Mouse (Mus musculus) forebrain, postnatal 0 days (tissue): Measurements from ENCODE around the gene Cobll1. TPM values are rescaled to one million over a fixed set of nuclear protein-coding genes. Genes with fewer than 3 reads are reported as not detected.

Source experiments
- ATAC-seq: fragments of 200-750 bp; cut with Nextera tagmentation; 2 replicates; pipeline ENCODE4 v1.8.0; 2017; ENCODE audit warnings: mild to moderate bottlenecking, moderate library complexity
- DNase-seq: peaks from one replicate; pipeline ENCODE4 v3.0.0-alpha.2; 2015
- H3K27ac ChIP-seq: fragments of 300-500 bp; sonication (generic); 2 replicates; pipeline ENCODE4 v1.5.1; 2014; ENCODE audit warnings: low read depth, mild to moderate bottlenecking, antibody characterized with exemption, low read length, moderate library complexity, mixed read lengths
- H3K27me3 ChIP-seq: fragments of 300-500 bp; sonication (generic); 2 replicates; pipeline ENCODE4 v1.6.1; 2014; ENCODE audit warnings: mild to moderate bottlenecking, low read length, mixed read lengths; ENCODE audit not compliant: insufficient read depth
- H3K36me3 ChIP-seq: fragments of 300-500 bp; sonication (generic); 2 replicates; pipeline ENCODE4 v1.6.1; 2014; ENCODE audit warnings: mild to moderate bottlenecking, moderate library complexity; ENCODE audit not compliant: insufficient read depth
- H3K4me1 ChIP-seq: fragments of 300-500 bp; sonication (generic); 2 replicates; pipeline ENCODE4 v1.6.1; 2014; ENCODE audit warnings: antibody characterized with exemption; ENCODE audit not compliant: insufficient read depth
- H3K4me2 ChIP-seq: fragments of 300-500 bp; sonication (generic); 2 replicates; pipeline ENCODE4 v1.6.1; 2014; ENCODE audit warnings: low read depth, mild to moderate bottlenecking, moderate library complexity
- H3K4me3 ChIP-seq: fragments of 300-500 bp; sonication (generic); 2 replicates; pipeline ENCODE4 v1.5.1; 2014; ENCODE audit warnings: low read depth, low read length, mixed read lengths
- H3K9ac ChIP-seq: fragments of 300-500 bp; sonication (generic); 2 replicates; pipeline ENCODE4 v1.6.1; 2014; ENCODE audit warnings: mild to moderate bottlenecking
- H3K9me3 ChIP-seq: fragments of 300-500 bp; sonication (generic); 2 replicates; pipeline ENCODE4 v1.6.1; 2016; ENCODE audit warnings: low read length
- CTCF ChIP-seq: sonication (generic); IDR thresholded peaks from 2 replicates; pipeline ENCODE4 v1.5.1; 2016; ENCODE audit warnings: antibody characterized with exemption, control low read depth, low read depth
- whole genome bisulfite sequencing: fragments of 180-500 bp; shearing (Covaris S2); extraction: QIAGEN DNeasy Blood & Tissue Kit; methylation state at CpG from one replicate; pipeline ENCODE4 v1.1.7; 2014; 5-methylcytosine and 5-hydroxymethylcytosine counted together
- polyA plus RNA-seq: library from polyadenylated mRNA; unstranded; fragments of >200 nt; fragmentation: Nextera tagmentation; extraction: Ambion mirVana; gene quantifications from 2 replicates; pipeline ENCODE4 v1.2.1, GENCODE M21; 2015
- total RNA-seq: library from RNA; depleted of rRNA; stranded (reverse); fragments of >200 nt; gene quantifications from 2 replicates; pipeline ENCODE4 v1.2.3, GENCODE M21; 2014; rRNA removed

The Cobll1 gene
- total RNA-seq: 2.3 and 3.6 TPM in 2 replicates
- polyA plus RNA-seq: 1.5 and 3.2 TPM in 2 replicates

DNA sequence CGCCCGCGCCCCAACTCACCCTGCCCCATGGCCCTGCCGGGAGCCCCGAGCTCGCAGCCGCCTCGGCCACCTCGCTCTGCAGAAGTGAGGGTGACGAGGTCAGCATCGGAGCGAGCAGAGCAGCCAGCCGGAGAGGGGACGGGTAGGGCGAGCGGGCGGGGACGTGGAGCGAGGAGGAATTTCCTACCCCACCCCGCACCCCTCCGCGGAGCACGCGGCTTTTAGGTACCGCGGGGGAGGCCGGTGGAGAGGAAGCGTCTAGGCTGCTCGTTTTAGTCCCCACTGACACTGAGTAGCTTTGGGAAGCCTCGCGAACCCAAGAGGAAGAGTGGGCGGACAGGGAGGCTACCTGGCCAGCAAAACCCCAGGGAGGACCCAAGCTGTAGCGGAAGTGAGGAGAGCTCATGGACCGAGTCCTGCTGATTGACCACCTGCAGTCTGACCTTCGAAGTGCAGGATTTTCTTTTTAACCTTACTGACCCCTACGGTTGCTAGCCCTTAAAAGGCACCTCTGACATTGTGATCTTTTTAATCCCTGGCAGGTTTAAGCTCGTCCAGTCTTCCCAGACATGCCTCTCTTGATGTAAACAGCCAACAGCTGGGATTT, at the start of gene Cobll1:
Cobll1 (minus strand) TSS at position 440 of the 607 bp plus-strand sequence.
- H3K4me1 ChIP-seq: no peaks in the 10 kb centered on the region
- H3K27me3 ChIP-seq: no peaks in the 10 kb centered on the region
- peak within 1 kb of the TSS; percentile 98 for H3K4me2 ChIP-seq
- H3K36me3 ChIP-seq: no peaks in the 10 kb centered on the region
- no peak for DNase-seq
- peak within 1 kb of the TSS; percentile 54; the same call in 1 of the 2 replicates for H3K27ac ChIP-seq
- WGBS: 1% methylated on average over 37 of the region's 37 CpGs
- ATAC-seq: peak; percentile 75
- no peak for TF ChIP-seq CTCF
- no peaks in the 10 kb centered on the region for H3K9me3 ChIP-seq
- peak within 1 kb of the TSS; percentile 67 for H3K4me3 ChIP-seq
- H3K9ac ChIP-seq: peak within 1 kb of the TSS; percentile 57

DNA sequence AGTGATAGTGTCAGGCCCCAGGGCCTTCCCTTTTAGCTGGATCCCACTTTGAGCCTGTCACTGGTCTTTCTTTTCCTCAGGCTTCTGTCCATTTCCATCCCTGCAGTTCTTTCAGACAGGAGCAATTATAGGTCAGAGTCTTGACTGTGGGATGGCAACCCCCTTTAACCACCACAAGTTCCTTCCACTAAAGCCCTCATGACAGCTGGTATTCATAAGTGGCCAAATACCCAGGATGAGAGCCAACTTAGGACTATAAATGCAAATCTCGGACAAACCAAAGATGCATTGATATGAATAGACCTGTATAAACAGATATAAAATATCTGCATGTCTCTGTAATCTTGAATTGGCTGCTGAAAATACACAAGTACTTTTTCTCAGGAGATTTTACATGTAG, 49.5 kb upstream of the Cobll1 start:
- ATAC-seq: no peak
- Histone ChIP-seq H3K9me3 (no peaks in the 10 kb centered on the region), H3K4me3 (no peak overlapping the region), H3K4me1 (no peaks in the 10 kb centered on the region), H3K27ac (no peak overlapping the region), H3K36me3 (no peaks in the 10 kb centered on the region), H3K27me3 (no peaks in the 10 kb centered on the region), H3K9ac (no peak overlapping the region), H3K4me2 (no peak overlapping the region)
- 68% methylated on average over 1 of the region's 1 CpGs for WGBS
- no peak for TF ChIP-seq CTCF
- no peak for DNase-seq

DNA sequence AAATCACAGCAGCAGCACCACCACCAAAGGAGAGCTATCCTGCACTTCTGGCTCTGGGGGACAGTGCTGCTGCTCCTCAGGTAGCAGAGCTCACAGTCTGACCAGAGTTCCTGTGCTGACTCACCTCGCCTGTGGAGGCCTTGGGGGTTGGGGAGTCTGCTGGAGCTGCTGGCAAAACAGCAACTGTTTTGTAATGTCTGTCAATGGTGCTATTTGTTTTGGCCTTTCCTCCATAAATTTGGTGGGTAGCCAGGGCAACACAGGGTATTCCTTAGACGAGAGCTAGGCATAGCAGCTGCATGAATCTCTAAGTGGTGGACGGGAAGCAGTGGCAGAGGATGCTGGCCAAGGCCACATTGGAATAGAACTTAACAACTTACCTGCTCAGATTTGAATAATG, 46.2 kb upstream of the Cobll1 start:
- H3K4me2 ChIP-seq: no peak overlapping the region
- H3K27ac ChIP-seq: no peak overlapping the region
- DNase-seq: peak; percentile 14
- no peaks in the 10 kb centered on the region for H3K9me3 ChIP-seq
- 27% methylated on average over 3 of the region's 3 CpGs for WGBS
- H3K4me1 ChIP-seq: no peaks in the 10 kb centered on the region
- peak; percentile 36 for ATAC-seq
- no peaks in the 10 kb centered on the region for H3K27me3 ChIP-seq
- no peak for TF ChIP-seq CTCF
- H3K9ac ChIP-seq: no peak overlapping the region
- no peaks in the 10 kb centered on the region for H3K36me3 ChIP-seq
- no peak overlapping the region for H3K4me3 ChIP-seq

DNA sequence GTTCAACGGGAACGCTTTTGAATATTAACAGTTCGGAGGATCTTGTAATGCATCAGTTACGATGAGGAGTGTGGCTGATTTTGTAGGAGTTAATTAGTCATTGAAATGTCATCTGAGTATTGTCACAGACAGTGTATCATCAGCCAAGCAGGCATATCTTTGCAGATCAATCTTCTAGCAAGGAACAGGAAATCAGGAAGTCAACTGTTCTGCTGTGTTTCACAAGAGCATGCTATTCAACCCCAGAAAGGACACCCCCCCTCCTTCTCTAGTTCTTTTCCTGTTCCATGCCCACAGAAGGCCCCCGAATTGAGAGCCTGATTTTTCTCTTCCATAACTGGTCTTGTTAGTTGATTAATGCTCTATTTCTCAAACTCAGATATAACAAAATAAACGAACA, 43.8 kb upstream of the Cobll1 start:
- H3K4me3 ChIP-seq: no peak overlapping the region
- 92% methylated on average over 6 of the region's 6 CpGs for WGBS
- no peak overlapping the region for H3K9ac ChIP-seq
- DNase-seq: no peak
- no peaks in the 10 kb centered on the region for H3K9me3 ChIP-seq
- H3K4me2 ChIP-seq: no peak overlapping the region
- no peak for ATAC-seq
- no peak for TF ChIP-seq CTCF
- no peaks in the 10 kb centered on the region for H3K4me1 ChIP-seq
- no peaks in the 10 kb centered on the region for H3K27me3 ChIP-seq
- no peaks in the 10 kb centered on the region for H3K36me3 ChIP-seq
- no peak overlapping the region for H3K27ac ChIP-seq

GRCm38 (mm10) chr2:65279029-65279690, 40.0 kb upstream of the Cobll1 start:
- Histone ChIP-seq H3K9ac (no peak overlapping the region), H3K4me3 (no peak overlapping the region), H3K27me3 (no peaks in the 10 kb centered on the region), H3K4me2 (no peak overlapping the region), H3K36me3 (no peaks in the 10 kb centered on the region), H3K4me1 (no peaks in the 10 kb centered on the region), H3K9me3 (no peaks in the 10 kb centered on the region), H3K27ac (no peak overlapping the region)
- no peak for ATAC-seq
- no peak for TF ChIP-seq CTCF
- DNase-seq: no peak
- WGBS: 18% methylated on average over 4 of the region's 4 CpGs

- Histone ChIP-seq H3K4me2 (no peak overlapping the region), H3K27me3 (no peaks in the 10 kb centered on the region), H3K9ac (no peak overlapping the region), H3K4me3 (no peak overlapping the region), H3K4me1 (no peaks in the 10 kb centered on the region), H3K27ac (no peak overlapping the region), H3K36me3 (no peaks in the 10 kb centered on the region), H3K9me3 (no peaks in the 10 kb centered on the region)
- ATAC-seq (peak; percentile 63), DNase-seq (peak; percentile 40)
- TF ChIP-seq CTCF: no peak
- 16% methylated on average over 6 of the region's 6 CpGs for WGBS
Observed at GRCm38 (mm10) chr2:65275443-65276061, 36.3 kb upstream of the Cobll1 start.

DNA sequence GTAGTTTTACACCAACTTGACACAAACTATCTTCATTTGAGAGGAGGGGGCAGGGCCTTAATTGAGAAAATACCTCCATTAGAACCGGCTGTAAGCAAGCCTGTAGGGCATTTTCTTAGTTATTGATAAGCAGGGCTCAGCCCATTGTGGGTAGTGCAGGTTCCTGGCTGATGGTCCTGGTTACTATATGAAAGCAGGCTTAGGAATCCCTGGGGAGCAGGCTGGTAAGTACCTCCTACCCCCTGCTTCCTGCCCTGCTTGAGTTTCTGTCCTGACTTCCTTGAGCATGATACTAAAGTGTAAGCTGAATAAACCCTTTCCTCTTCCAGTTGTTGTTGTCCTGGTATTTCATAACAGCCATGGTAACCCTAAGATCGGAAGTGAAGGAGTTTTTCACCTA, 34.7 kb upstream of the Cobll1 start:
- H3K4me2 ChIP-seq: no peak overlapping the region
- H3K27me3 ChIP-seq: no peaks in the 10 kb centered on the region
- H3K27ac ChIP-seq: no peak overlapping the region
- DNase-seq (no peak), ATAC-seq (no peak)
- H3K4me3 ChIP-seq: no peak overlapping the region
- 48% methylated on average over 2 of the region's 2 CpGs for WGBS
- H3K9me3 ChIP-seq: no peaks in the 10 kb centered on the region
- H3K9ac ChIP-seq: no peak overlapping the region
- no peak for TF ChIP-seq CTCF
- no peaks in the 10 kb centered on the region for H3K36me3 ChIP-seq
- H3K4me1 ChIP-seq: no peaks in the 10 kb centered on the region
